Mouse (Mus musculus) adrenal gland, postnatal 14 days (tissue): ENCODE data around the gene Svep1. TPM values are rescaled to one million over a fixed set of nuclear protein-coding genes. Genes with fewer than 3 reads are reported as not detected.

ENCODE experiments used
- DNase-seq: peaks from one replicate; pipeline ENCODE4 v3.0.0; 2021; ENCODE audit warnings: mixed read lengths
- total RNA-seq: library from RNA; stranded (reverse); gene quantifications from 2 replicates; pipeline ENCODE4 v1.2.3, GENCODE M21; 2021

Svep1 gene
- total RNA-seq, 1 experiment from 2014 or later = 14.0 TPM

DNA sequence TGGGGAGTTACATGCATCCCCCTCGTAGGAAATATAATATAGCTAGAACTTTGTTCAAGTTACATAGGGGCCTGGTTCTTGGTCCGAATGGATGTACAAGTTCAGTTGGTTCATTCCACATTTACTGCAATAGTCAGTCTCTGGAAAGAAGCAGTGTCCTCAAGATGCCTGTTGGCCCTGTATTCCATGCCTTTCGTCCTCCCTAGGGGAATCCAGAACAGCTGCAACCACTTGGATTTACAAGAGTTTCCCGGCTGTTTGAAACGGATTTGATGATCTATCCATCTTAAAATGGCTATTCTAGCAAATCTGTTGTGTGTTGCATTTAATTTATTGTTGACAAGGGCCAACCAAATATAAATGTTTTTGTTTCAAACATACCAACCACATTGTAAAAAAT, 36.2 kb downstream of the Svep1 start:
- DNase-seq = no peak

- no peak for DNase-seq
Measured at GRCm38 (mm10) chr4:58169918-58170317, 36.7 kb downstream of the Svep1 start.

- peak; percentile 25 for DNase-seq
Measured at GRCm38 (mm10) chr4:58168366-58168765, 38.3 kb downstream of the Svep1 start.

GRCm38 (mm10) chr4:58165711-58166110, 40.9 kb downstream of the Svep1 start:
- no peak for DNase-seq

DNA sequence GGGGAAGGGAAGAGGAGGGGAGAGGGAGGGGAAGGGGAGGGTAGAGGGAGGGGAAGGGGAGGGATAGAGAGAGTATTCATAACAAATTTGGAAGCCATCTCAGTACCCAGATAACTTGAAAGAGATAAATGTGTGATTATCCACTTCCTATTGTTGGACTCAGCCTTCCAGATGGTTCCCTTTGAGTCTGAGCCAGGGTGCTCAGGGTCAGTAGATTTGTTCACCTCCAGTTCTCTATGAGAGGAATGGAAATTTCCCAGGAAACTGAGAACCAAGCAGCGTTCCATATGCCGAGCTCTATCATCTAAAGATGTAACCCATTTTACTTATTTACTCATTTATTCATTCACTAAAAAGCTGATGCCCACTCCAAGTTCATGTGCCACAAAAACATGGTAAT, 44.8 kb downstream of the Svep1 start:
- peak; percentile 45 for DNase-seq

DNA sequence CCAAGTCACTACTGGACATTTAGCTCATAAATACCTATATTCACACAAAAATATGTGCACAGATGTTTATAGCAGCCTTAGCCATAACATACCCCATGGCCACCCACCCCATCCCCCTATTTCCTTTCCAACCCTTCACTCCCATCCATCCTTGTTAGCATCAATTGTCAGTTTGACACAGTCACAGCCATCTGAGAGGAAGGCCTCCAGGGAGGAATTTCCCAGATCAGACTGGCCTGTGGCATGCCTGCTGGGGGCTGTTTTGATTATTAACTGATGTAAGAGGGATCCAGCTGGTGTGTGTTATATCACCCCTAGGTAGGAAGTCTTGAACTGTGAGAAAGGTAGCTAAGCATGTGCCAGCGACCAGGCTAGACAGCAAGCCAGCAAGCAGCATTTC, 47.1 kb downstream of the Svep1 start:
- DNase-seq = no peak

DNA sequence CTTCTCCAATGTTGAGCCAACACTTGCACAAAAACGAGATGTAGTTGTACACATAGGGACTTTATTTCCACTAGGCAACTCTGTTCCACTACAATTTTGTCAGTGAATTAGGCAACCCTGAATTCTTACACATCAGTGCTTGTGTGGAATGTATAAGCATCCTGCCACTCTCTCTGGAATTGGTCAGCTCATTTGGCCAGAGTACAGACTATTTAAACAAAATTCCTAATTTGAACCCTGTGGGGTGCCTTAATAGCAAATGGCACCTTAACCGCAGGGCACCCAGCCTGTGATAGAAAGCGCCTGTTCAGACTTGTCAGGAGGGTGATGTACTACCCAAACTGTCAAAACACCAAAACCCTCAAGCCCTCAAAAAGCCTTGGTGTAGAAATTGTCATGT, 56.4 kb downstream of the Svep1 start:
- no peak for DNase-seq

DNA sequence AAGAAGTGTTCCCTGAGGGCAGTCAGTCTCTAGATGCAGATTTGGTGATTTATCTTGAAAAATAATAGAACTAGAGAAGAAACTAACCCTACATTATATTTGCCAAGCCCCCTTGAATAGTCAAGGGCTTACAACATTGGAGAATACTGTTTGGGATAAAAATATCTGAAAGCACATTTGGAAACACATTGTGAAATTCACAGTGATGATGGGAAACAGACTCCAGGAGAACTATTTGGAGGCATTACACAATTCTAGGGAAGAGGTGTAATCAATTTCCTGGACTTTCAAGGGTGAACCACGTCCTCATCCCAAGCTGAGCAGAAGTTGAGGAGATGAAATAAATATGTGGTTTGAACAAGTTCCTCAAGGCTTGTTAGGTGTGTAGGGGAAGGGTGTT, 57.5 kb downstream of the Svep1 start:
- DNase-seq = no peak

DNA sequence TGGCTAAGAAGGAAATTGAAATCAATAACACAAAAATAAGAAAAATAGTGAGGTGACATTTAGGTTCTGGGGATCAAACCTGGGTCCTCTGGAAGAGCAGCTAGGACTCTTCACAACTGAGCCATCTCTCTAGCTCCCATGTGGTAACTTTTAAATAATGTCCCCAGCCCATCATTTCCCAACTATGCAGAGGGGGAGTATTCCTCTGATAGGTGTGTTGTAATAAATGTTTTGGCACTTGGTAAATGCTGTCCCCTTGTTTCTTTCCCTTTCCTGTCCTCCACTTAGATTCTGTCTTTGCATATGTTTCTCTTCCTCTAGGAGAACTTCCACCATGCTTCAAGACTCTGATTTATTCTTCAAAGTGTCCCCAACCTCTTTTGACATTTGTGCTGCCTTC, 58.1 kb downstream of the Svep1 start:
- DNase-seq = no peak

DNA sequence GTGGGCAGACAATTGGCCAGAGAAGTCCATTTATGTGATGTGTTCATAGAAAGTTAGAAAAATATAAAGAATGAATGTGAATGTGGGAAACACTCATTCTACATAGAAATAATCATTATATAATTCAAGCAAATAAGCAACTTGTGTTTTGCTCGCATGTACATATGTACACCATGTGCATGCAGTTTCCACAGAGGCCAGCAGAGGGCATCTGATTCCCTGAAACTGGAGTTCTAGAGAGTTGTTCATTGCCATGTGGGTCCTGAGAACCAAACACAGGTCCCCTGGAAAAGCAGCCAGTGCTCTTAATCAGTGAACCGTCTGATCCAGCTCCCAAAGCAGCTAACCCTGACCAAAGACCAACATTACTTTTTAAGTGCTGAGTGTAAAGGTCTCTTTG, 60.0 kb downstream of the Svep1 start:
- DNase-seq = no peak

DNA sequence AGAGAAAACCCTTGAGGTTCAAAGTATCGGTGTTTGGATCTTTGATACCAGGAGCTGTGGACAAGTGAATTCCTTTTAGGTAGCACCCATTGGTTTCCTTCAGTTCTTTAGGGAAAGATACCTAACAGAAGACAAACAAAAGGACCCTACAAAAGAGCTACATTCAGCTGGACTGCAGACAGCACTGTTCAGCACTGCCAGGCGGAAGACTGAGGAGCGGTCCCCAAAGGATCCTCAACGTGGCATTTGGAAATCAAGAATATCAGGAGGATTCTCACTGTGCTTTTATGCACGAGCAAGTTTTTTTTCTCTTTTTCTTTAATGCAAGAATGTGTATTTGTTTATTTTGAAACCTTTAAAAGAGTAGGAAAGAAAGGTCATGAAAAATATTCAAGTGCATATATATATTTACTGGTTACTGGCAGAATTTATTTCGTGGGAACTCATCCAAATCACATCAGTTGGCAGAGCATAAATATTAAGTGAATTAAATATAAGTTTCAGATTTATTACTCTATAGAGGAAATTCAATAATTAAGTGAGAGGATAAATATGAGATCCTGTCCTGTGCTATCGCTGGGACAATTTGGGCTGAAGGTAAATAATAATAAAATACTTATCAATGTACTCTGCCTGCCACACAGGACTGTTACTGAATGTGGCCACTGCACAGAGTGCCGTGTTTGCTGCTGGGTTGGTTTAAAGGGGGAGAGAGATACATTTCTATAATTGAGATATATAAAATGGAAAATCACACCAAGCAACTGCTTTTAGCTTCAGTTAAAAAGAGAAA, 66.7 kb downstream of the Svep1 start:
- DNase-seq = no peak

GRCm38 (mm10) chr4:58139241-58139640, 67.4 kb downstream of the Svep1 start:
- no peak for DNase-seq

GRCm38 (mm10) chr4:58133610-58134309, 72.9 kb downstream of the Svep1 start:
- no peak for DNase-seq

- DNase-seq = no peak
Measured at GRCm38 (mm10) chr4:58129844-58130243, 76.8 kb downstream of the Svep1 start.

DNA sequence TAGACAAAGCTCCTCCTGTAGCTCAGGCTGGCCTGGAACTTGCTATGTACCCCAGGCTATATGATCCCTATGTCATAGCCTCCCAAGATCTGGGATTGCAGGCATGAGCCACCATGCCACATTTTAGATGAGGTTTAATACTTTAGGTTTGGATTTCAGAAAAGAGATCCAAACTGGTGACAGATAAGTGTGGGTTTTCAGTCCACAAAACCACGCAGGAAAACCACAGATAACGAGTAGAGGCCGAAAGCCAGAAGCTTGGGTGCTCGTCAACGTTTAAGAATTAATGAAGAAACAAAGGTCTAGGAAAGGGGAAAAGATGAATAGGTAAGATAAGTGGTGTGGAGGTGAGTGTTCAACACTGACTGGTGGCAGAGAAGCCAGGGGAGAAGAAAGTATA, 79.6 kb downstream of the Svep1 start:
- DNase-seq = no peak

DNA sequence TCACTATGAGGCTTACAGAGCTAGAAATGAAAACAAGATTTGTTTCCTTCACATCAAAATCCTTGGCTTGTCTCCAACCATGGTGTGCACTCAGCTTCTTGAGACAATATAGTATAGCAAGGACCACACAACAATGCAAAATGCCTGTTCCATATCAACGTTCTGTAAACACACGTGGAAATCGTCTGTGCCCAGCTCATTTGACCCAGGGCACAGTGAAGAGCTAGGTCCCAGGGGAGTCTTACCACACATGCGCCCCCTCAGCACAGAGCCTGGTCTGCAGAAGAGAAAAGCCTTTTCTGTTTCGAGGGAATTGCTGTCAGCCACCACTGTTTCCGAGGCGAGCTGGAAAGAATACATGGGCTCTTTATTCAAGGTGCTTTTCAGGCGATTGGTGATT, 91.2 kb downstream of the Svep1 start:
- no peak for DNase-seq

DNA sequence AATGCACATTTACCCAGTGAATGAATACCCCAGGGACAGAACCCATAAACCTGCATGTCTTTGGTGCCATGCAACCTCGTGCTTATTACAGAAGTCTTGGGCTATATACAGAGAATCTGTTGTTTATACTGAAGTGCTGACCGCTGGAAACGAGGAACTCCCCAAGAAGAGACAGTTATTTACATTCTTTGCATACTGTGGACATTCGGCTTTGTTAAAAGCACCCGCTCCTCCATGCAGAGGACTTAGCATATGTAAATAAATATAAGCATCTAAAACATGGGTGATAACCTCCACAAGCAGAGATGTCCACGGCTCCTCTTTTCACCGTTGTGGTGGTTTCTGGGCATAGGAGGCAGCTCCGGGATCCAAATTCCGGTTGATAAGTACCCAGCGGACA, 95.7 kb downstream of the Svep1 start:
- no peak for DNase-seq

DNA sequence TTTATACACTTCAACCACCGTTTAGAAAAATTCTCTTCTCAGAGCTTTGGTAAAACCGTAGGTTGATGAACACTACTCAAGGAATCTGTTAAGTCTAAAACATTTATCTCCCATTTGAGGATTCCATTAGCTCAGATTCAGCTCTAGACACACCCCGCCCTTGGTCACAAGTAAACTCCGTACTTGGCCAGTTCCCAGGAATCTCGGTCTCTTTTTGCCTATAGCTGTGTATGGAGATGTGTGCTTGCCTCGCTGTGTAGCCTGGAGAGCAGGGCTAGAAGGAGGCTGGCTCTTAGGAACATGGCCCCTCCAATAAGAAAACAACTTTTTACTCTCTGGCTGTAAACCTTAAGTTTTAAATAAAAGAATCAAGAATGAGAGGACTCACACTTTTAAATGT, 96.9 kb downstream of the Svep1 start:
- DNase-seq = no peak

DNA sequence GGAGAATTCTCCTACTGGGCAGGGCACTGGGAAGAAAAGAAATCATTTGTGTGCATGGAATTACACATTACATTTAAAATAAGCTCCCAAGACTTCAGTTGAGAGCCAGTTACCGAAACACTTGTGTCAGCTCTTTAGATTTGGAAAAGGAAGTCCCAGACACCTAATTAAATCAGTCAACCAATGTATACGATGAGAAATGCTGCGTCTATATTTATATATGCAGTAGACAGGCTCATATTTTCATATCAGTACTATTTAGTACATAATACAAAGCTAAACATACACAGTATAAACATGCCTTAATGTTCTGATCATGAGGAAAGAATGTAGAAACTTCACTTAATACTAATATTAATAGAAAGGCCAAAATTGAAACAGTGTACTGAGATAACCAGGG, 98.3 kb downstream of the Svep1 start:
- DNase-seq = no peak

GRCm38 (mm10) chr4:58097732-58098131, 108.9 kb downstream of the Svep1 start:
- no peak for DNase-seq

DNA sequence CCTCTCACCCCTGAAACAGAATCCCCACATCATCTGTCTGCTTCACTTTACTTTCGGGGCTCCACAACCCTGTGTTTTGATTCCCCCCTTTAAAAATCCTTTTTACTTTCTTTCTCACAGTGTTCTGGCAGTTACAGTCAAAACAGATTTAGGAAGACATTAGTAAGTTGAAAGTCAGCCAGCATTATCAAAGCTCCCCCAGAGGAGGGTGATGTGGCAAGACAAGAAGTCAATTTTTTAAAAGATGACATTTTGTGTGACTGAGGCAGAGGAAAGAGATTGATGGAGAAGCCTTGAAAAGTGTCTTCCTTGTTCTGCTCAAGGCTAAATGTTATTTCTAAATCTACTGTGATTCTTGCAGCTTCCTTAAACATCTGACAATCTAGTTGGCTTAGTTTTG, 119.9 kb downstream of the Svep1 start:
- DNase-seq = no peak

- no peak for DNase-seq
Measured at GRCm38 (mm10) chr4:58086151-58086550, 120.5 kb downstream of the Svep1 start.

DNA sequence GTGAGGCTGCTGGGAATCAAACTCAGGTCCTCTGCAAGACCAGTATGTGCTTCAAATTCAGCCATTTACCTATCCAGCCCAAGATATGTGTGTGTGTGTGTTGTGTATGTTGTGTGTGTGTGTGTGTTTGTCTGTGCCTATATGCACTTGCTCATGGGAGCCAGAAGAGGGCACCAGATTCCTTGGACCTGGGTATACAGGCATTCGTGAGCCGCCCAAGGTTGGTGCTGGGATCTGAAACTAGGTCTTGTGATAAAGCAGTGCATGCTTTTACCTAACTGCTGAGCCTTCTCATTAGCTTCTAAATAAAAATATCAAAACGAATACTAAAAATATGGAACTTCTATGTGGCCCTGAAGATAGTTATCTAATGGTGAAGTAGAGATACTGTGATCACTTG, 121.3 kb downstream of the Svep1 start:
- no peak for DNase-seq

DNA sequence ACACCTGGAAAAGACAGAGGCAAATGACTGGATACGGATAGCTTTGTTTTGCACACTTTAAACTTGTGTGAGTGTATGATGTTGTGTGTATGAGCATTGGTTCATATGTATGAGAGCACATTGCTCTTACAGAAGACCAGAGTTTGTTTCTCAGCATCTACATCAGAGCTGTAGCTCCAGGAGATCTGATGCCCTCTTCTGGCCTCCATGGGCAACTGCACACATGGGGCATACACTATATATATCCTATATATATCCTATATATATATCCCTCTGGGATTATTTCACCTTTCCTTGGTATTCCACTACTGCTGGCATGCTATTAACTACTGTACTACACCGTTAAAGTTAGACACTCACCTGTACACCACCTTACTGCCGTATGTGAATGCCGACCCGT, 122.5 kb downstream of the Svep1 start:
- no peak for DNase-seq
